Mouse (Mus musculus) brain, embryonic 14.5 days (tissue): ENCODE measurements around the gene Myo16. TPM values are rescaled to one million over a fixed set of nuclear protein-coding genes. Genes with fewer than 3 reads are reported as not detected.

Experiments used
- DNase-seq: peaks from one replicate; pipeline ENCODE4 v3.0.0-alpha.2; 2011; ENCODE audit warnings: low read depth
- CTCF ChIP-seq: fragments of 200-500 bp; IDR thresholded peaks from 2 replicates; pipeline ENCODE4 v1.5.1; 2012; ENCODE audit warnings: inconsistent platforms, mild to moderate bottlenecking, moderate library complexity, borderline replicate concordance; ENCODE audit not compliant: insufficient read depth, insufficient read length; ENCODE audit errors: extremely low read depth
- POLR2A ChIP-seq: fragments of 200-500 bp; IDR thresholded peaks from 2 replicates; pipeline ENCODE4 v1.6.1; 2012; ENCODE audit warnings: mild to moderate bottlenecking, inconsistent platforms, borderline replicate concordance; ENCODE audit not compliant: poor library complexity, insufficient read depth, insufficient read length, severe bottlenecking; ENCODE audit errors: extremely low read depth
- polyA plus RNA-seq: library from polyadenylated mRNA; depleted of rRNA; stranded (reverse); fragments of >200 nt; gene quantifications from 2 replicates; pipeline ENCODE4 v1.2.3, GENCODE M21; 2012; rRNA removed

The Myo16 gene
- polyA plus RNA-seq: 8.5 and 18.8 TPM in 2 replicates

DNA sequence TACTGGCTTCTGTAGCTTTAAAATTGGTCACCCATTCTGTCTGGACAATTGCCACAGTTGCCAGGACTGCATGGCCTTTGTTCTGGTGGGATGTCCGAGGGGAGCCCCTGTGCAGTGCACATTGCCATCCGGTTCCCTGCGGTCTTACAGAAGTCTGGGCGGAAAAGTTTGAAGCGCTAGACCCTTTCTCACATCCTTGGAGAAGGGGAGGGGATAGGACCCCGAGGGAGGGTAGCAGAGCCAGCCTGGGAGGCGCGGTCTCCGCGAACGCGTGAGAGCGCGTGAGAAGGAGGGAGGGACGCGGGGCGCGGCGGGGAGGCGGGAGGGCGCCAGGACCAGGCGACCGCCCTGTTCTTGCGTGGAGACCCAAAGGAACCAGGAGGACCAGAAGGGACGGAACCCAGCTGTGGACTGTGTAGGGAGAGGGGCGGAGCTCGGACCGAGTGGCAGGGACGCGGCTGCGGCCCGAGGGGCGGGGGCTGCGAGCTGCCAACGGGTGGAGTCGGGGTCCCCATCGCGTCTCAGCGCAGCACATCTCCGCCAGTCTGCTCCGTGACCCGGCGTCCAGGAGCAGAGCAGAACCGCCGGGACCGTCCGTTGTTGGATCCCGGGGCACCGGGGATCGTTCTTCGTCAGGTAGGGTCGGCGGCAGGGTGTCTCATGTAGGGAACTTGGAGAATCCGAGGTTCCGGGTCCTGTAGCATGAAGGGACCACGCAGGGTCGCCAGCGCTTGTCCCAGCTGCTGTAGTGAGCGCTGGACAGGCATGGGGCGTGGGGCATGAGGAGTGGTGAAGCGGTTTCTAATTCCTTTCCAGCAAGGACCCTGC, at the start of gene Myo16:
TSS of gene Myo16 (plus strand) at position 301 of the 828 bp plus-strand sequence.
- TF ChIP-seq CTCF (no peak), POLR2A (0 out of 2 replicates have a peak, but pooled peaks have one; percentile 4)
- DNase-seq: peak; percentile 75

DNA sequence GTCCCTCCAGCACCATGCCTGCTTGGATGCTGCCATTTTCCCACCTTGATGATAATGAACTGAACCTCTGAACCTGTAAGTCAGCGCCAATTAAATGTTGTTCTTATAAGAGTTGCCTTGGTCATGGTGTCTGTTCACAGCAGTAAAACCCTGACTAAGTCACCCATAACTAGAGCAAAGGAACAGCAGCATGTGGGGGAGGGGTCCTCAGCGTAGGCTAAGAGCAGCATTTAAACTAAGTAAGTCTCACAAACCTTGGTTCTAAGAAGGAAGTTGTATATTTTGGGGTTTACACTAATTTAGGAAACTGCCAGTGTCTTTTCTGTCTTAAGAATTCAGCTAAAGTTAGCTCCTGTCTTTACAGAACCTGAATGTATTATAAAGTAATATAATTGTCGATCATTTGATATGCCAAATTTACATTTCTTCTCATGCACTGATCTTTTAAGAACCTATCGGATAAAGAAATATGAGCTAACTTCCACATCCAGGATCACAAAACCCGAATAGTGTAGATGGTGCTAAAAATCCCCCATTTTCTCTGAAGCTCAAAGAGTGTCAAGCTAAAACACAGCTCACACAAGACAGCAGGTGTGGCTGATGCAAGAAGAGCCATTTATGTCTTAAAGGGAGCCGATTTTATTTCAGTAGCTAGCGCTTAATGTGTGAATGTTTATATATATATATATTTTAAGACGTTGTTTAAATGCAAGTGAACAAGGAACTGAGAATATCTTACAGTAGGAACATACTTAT, 45.0 kb upstream of the Myo16 start:
- no peak for DNase-seq
- no peak for TF ChIP-seq POLR2A
- TF ChIP-seq CTCF: no peak

DNA sequence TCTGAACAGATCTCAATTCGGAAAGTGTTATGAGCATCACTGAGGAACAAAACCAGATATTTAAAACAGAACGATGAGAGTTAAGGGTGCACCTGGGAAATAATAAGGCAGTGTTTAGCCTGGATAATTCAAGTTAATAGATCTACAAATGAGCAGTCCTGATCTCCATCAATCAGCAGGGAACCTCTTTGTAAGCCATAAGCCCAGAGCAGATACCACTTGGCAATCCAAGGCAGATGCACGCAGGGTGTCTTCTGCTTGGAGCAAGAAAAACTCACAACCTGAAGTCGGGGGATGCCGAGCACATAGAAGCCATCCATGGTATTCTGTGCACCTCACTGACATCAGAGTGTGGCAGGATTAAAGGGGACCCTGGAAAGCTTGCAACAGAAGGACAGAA, 31.0 kb upstream of the Myo16 start:
- no peak for DNase-seq
- no peak for TF ChIP-seq CTCF

DNA sequence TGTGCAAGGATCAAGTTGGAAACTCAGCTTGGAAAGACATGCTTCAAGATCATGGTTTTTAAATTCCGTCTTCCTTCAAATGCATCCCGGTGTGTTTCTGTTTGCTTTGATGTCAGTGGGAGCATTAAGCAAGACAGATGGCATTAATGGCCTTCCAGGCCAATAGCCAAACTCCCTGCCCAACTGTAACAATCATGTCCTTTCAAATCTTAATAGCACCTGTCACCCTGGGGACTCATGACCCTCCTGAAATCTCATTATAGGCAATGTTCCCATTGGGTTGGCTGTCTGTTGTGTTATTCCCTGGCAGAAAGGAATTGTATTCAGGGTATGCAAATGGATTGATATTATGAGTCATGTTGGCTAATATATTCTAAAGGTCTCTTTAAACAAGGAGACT, 30.3 kb upstream of the Myo16 start:
- no peak for TF ChIP-seq CTCF
- no peak for TF ChIP-seq POLR2A

DNA sequence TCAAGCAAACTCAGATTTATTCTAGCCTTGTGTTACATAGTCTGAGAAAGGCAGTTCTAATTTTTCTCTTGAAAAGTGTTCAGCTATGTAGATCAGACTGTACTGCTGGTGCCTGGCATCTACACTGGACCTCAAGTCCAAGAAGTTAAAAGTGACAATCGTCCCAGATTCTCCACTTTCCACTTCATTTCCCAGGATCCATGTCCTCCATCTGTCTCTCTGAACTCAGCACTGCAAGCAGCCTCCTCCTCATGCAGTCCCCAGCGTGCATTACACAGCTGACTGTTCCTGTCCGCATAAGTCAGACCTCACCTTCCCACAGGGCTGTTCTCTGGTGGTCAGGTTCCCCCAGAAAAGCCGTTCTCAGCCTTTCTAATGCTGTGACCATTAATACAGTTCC, 28.0 kb upstream of the Myo16 start:
- no peak for TF ChIP-seq CTCF
- no peak for TF ChIP-seq POLR2A
- DNase-seq: no peak

More for the DNA sequence above, 30.3 kb upstream of the Myo16 start:
- DNase-seq: peak; percentile 72

DNA sequence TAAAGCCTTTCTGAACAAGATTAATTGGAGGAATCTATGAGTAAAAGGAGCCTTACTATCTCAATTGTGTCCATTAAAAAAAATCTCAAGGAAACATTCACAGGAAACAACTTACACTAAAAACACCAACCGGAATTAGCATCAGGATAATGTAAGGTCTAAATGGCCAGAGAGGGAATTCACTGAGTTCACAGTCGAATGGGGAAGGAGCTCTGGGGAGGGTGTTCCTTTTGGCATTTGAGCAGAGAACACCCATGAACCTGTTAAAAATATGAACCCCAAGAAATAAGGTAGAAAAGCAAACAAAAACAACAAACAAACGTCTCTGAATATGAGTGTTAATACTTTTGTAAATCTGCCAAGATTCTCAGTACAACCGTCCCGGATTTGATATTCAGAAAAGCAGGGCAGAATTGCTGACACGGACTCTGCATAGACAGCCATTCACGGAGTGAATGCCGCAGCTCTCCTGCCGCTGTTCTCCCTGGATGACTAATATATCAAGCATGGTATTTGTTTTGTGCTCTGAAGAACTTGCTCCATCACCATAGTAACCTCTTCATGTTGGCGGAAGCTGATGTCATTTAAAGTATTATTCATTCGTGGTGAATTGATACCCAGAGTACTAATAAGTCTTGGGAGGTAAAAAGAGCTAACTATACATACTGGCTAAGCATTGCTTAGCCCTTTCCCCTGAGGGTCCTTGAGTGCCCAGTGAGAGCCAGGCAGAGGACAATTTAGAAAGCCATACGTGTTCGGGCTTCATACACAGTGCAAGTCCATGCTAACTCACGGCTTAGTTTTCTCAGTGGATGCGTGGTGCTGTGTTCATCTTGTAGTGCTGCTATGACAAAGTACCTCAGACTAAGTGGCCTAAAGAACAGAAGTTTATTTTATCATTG, 22.9 kb upstream of the Myo16 start:
- peak; percentile 85 for DNase-seq
- TF ChIP-seq CTCF (no peak), POLR2A (no peak)

DNA sequence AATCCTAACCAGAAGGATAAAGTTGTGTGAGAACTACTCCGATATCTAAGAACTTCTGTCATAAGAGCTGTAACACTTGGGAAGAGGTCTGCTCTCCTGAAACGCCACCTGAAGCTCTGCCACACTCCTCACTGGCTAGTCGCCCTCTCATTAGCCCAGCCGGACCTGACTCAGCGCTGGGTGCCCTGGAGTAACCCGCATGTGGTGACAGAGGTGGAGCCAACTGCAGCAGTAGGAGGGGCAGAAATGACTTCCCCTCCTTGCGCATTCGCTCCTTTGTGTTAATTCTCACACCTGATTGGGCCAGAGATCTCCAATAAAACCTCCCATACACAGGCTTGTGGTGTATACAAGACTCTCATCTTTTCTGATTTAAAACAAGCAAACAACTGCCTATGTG, 14.2 kb upstream of the Myo16 start:
- TF ChIP-seq POLR2A: no peak
- no peak for TF ChIP-seq CTCF
- no peak for DNase-seq

DNA sequence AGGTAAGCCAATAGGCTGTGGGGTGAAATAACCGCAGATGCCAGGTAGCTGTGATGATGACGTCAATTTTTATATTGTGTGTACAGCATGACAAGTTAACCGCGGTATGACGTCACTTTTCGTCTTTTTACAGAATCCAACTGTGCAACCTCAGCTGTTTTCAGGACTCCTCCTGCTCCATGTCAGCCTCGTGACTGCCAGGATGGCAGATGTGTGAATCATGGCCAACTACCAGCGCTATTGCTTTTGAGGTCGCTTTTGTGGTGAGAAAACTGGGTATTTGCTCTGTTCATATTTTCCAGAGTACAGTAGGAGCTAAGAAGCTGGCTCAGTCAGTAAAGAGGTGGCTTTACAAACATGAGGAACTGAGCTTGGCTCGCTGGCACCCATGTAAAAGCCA, 9.8 kb upstream of the Myo16 start:
- TF ChIP-seq CTCF: no peak
- no peak for TF ChIP-seq POLR2A
- DNase-seq: no peak

DNA sequence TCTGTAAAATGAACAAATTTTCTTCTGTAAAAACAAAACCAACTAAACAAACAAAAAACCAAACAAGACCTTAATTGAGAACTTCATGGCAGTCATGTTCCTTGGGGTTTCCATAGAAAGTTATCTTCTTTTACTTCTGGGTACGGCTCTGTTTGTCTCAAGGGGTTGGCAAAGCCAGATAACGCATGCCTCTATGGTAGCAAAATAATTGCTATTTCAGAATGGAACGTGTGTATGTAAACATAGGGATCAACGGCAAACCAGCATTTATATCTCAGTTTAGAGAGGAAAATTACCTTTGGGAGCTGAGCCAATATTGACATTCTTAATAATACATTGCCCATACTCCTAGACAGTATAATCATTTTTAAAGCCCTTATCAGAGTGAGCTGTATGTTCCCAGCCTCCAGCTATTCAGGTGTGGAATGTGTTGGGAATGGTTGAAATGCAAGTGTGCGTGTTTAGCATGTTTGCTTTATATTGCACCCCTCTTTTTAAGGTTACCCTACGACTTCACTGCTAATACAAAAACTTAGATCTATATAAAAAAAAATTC, 1.9 kb upstream of the Myo16 start:
- no peak for TF ChIP-seq POLR2A
- TF ChIP-seq CTCF: no peak
- no peak for DNase-seq

DNA sequence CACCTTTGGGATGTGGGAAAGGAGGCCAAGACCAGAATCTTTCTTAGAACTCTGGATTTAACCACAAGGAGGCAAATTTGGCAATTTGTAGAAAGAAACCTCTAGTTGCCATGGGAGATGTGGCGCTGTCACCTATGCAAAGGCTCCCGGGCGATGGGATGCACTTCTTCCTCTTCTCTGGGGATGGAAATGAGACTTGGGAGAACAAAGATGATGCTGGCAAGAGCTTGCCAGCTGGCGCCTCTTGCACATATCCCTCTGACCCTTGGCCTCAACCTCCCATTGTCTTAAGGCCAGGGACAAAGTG, 681 bp downstream of the Myo16 start:
- DNase-seq: no peak
- TF ChIP-seq CTCF (no peak), POLR2A (no peak)

DNA sequence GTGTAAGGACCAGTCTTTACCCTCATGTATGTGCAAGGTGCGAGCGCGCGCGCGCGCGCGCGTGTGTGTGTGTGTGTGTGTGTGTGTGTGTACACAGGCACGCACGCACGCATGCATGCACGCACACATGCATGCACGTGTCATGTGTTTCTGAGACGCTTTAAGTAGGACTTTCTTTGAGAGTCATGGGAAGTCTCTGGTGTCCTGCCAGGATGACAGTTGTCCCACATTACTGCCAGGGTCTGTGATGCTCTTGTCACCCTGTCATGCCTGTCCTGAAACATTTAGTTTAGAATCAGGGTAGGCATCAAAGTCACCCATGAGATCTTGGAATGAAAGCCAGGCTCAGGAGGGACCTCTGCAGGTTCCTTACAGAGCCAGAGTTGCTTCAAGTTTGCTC, 1.4 kb downstream of the Myo16 start:
- TF ChIP-seq POLR2A (no peak), CTCF (no peak)
- no peak for DNase-seq
